Comparison of ENCODE assay signal across 12 mouse cellular contexts in genomic region chr11:95072804-95073203, GRCm38 (mm10). TPM values are rescaled to one million over a fixed set of nuclear protein-coding genes. Genes with fewer than 3 reads are reported as not detected.
A peak's percentile ranks its signal among the peaks of the same experiment; 100 is the strongest.
DNase-seq lines count a peak whose midpoint lies in the region; ATAC-seq and TF ChIP-seq lines count a peak whose summit lies in the region.
"Had no signal": no experiment of that assay in that cellular context is flagged by ENCODE, and none has a peak within 500 bp of the region (broad histone marks: within the 10 kb centered on the region; RNA-seq: fewer than 3 reads in every experiment).

No protein-coding gene starts in this region.

- WGBS in heart, embryonic 10.5 days: 71% methylated on average over 5 of the region's 5 CpGs
- 47% methylated on average over 5 of the region's 5 CpGs for WGBS in lung, embryonic 16.5 days

- no peak for TF ChIP-seq CTCF in C2C12 (IDR thresholded peaks at IDR 0.05; ENCODE audit: control insufficient read depth, insufficient read depth, insufficient read length)
- no peak for TF ChIP-seq CTCF in left cerebral cortex, adult 2 months (IDR thresholded peaks at IDR 0.05)

- no peaks in the 10 kb centered on the region for H3K9me3 ChIP-seq in heart, embryonic 10.5 days
- no peaks in the 10 kb centered on the region for H3K9me3 ChIP-seq in lung, embryonic 16.5 days (ENCODE audit: control insufficient read depth, low read length)
- H3K9me3 ChIP-seq: megakaryocyte, embryonic 14.5 days had no signal

- peak overlapping the region; percentile 85; the same call in 1 of the 2 replicates for H3K27ac ChIP-seq in heart, embryonic 10.5 days
- peak overlapping the region; percentile 95 for H3K27ac ChIP-seq in lung, embryonic 16.5 days (ENCODE audit: low read length)
- no peak overlapping the region for H3K27ac ChIP-seq in left cerebral cortex, adult 2 months

- ATAC-seq in lung, embryonic 16.5 days (ENCODE audit: low read depth): no peak
- no peak for ATAC-seq in erythroblast, adult 5-6 weeks (replicated peaks; ENCODE audit: low FRiP score, poor library complexity, severe bottlenecking)

- H3K79me3 ChIP-seq in C2C12 (ENCODE audit: low read depth): peaks cover 45% of the 10 kb centered on the region

- H3K79me2 ChIP-seq in C2C12 (ENCODE audit: control insufficient read depth, insufficient read depth): peaks cover 82% of the 10 kb centered on the region

- H3K27me3 ChIP-seq in heart, embryonic 10.5 days (ENCODE audit: insufficient read depth, poor library complexity, severe bottlenecking): peaks cover 31% of the 10 kb centered on the region
- H3K27me3 ChIP-seq in C2C12 (ENCODE audit: control insufficient read depth, insufficient read depth, insufficient read length): no peaks in the 10 kb centered on the region
- H3K27me3 ChIP-seq in lung, embryonic 16.5 days (ENCODE audit: control insufficient read depth, insufficient read depth, low read depth, low read length): peaks cover 14% of the 10 kb centered on the region

- H3K9ac ChIP-seq in lung, embryonic 16.5 days (ENCODE audit: low read length): no peak overlapping the region

- no peak overlapping the region for H3K4me3 ChIP-seq in heart, embryonic 10.5 days
- no peak overlapping the region for H3K4me3 ChIP-seq in C2C12 (ENCODE audit: insufficient read depth, poor library complexity, severe bottlenecking)
- no peak overlapping the region for H3K4me3 ChIP-seq in lung, embryonic 16.5 days (ENCODE audit: low read length)
- H3K4me3 ChIP-seq in left cerebral cortex, adult 2 months: no peak overlapping the region
- H3K4me3 ChIP-seq: megakaryocyte, embryonic 14.5 days had no signal

- H3K4me1 ChIP-seq in heart, embryonic 10.5 days: peaks cover 86% of the 10 kb centered on the region
- peaks cover 72% of the 10 kb centered on the region for H3K4me1 ChIP-seq in lung, embryonic 16.5 days (replicated peaks; ENCODE audit: control insufficient read depth, insufficient read depth, low read length)

- intact Hi-C loops in left cerebral cortex, adult 2 months (cut with DNase I): no loop called here

- H3K36me3 ChIP-seq in heart, embryonic 10.5 days: no peaks in the 10 kb centered on the region
- H3K36me3 ChIP-seq in C2C12 (ENCODE audit: control insufficient read depth, insufficient read depth): peaks cover 20% of the 10 kb centered on the region
- no peaks in the 10 kb centered on the region for H3K36me3 ChIP-seq in lung, embryonic 16.5 days (ENCODE audit: control insufficient read depth, insufficient read depth, low read length)

- H3ac ChIP-seq in C2C12 (ENCODE audit: control insufficient read depth, insufficient read length, low read depth): no peak overlapping the region

- no peak for DNase-seq in heart, embryonic 10.5 days (ENCODE audit: low spot score)
- no peak for DNase-seq in heart, adult 8-10 months (ENCODE audit: low spot score)
- DNase-seq in cerebellum, adult 9-11 months: peak; percentile 91
- no peak for DNase-seq in liver
- DNase-seq in left cerebral cortex, adult 2 months (ENCODE audit: extremely low spot score in 1 of 2, low spot score in 2 of 2): no peak
- DNase-seq: spleen, adult 18-20 months had no signal

- H3K4me2 ChIP-seq in lung, embryonic 16.5 days (ENCODE audit: low read depth, low read length): no peak overlapping the region

TF ChIP-seq in C2C12, 6 proteins besides CTCF, POLR2A, EP300 and RAD21:
- TF ChIP-seq CEBPB (IDR thresholded peaks at IDR 0.05; ENCODE audit: low read depth): no peak
- TF ChIP-seq MYOD1 (IDR thresholded peaks at IDR 0.05; ENCODE audit: control insufficient read depth, insufficient read length, low read depth): peak; percentile 78

RNA-seq across cellular contexts. Expression of gene Itga3, which starts 3.8 kb away (rescaled TPM):
- 11.5 and 13.8 TPM in 2 replicates for polyA plus RNA-seq in heart, embryonic 10.5 days (2016; fragmentation: Nextera tagmentation; extraction: Ambion mirVana)
- 10 to 100 TPM in 1 of 4 experiments, 1 to 10 TPM in 3; 9.1 to 10.3 (median 9.8) TPM for total RNA-seq in heart, adult 8-10 months (2022)
- 51.1 TPM for polyA plus RNA-seq in C2C12 (2012; fragmentation: generic; extraction: Trizol)
- polyA plus RNA-seq in lung, embryonic 16.5 days (2015; fragmentation: Nextera tagmentation; extraction: Ambion mirVana): 23.3 and 25.8 TPM in 2 replicates
- total RNA-seq in left cerebral cortex, adult 2 months (2021): 10 to 100 TPM; 17.4 to 17.8 TPM
- not detected in 2 replicates for total RNA-seq in erythroblast, adult 5-6 weeks (2015; ENCODE audit: low replicate concordance)
- total RNA-seq in erythroblast, adult 5-6 weeks (2017; ENCODE audit: low replicate concordance): not detected in 2 replicates

RNA-seq across cellular contexts. Expression of gene Pdk2, which starts 31.6 kb away (rescaled TPM):
- polyA plus RNA-seq in heart, embryonic 10.5 days (2016; fragmentation: Nextera tagmentation; extraction: Ambion mirVana): 27.4 and 41.1 TPM in 2 replicates
- 100 to 1,000 TPM; 469 to 545 (median 504) TPM for total RNA-seq in heart, adult 8-10 months (2022)
- polyA plus RNA-seq in C2C12 (2012; fragmentation: generic; extraction: Trizol): 1.8 TPM
- polyA plus RNA-seq in lung, embryonic 16.5 days (2015; fragmentation: Nextera tagmentation; extraction: Ambion mirVana): 37.3 and 43.3 TPM in 2 replicates
- total RNA-seq in left cerebral cortex, adult 2 months (2021): 100 to 1,000 TPM; 109 to 112 TPM
- total RNA-seq in erythroblast, adult 5-6 weeks (2015; ENCODE audit: low replicate concordance): 1.3 and 7.9 TPM in 2 replicates
- 0.60 and 5.6 TPM in 2 replicates for total RNA-seq in erythroblast, adult 5-6 weeks (2017; ENCODE audit: low replicate concordance)

RNA-seq across cellular contexts. Expression of gene Dlx3, which starts 47.1 kb away (rescaled TPM):
- polyA plus RNA-seq in heart, embryonic 10.5 days (2016; fragmentation: Nextera tagmentation; extraction: Ambion mirVana): 3.2 and 5.9 TPM in 2 replicates
- total RNA-seq in heart, adult 8-10 months (2022): not detected
- 31.8 TPM for polyA plus RNA-seq in C2C12 (2012; fragmentation: generic; extraction: Trizol)
- 0.31 and 0.77 TPM in 2 replicates for polyA plus RNA-seq in lung, embryonic 16.5 days (2015; fragmentation: Nextera tagmentation; extraction: Ambion mirVana)
- not detected for total RNA-seq in left cerebral cortex, adult 2 months (2021)
- total RNA-seq in erythroblast, adult 5-6 weeks (2015; ENCODE audit: low replicate concordance): not detected in 2 replicates
- total RNA-seq in erythroblast, adult 5-6 weeks (2017; ENCODE audit: low replicate concordance): not detected in 2 replicates
- total RNA-seq: left cerebral cortex, postnatal 25 days had no signal
- polyA plus RNA-seq: neural tube, embryonic 14.5 days had no signal

Comparison
In these comparisons a context has a peak if more than half of its experiments do, and no peak if none do; other contexts are left out.
1. RNA of gene Itga3, which starts 3.8 kb away (total RNA-seq): 17.4 to 17.8 TPM in left cerebral cortex, adult 2 months and 9.1 to 10.3 TPM in heart, adult 8-10 months; not detected in erythroblast, adult 5-6 weeks; every median in the first group is over 10 times any median in the second.
2. RNA of gene Pdk2, which starts 31.6 kb away (total RNA-seq): 469 to 545 TPM in heart, adult 8-10 months and 109 to 112 TPM in left cerebral cortex, adult 2 months; 0.60 to 7.9 TPM in erythroblast, adult 5-6 weeks; every median in the first group is over 10 times any median in the second.